Mouse (Mus musculus) CH12.LX (cell line): ENCODE results near the gene Pigl. TPM values are rescaled to one million over a fixed set of nuclear protein-coding genes. Genes with fewer than 3 reads are reported as not detected.

Experiments
- DNase-seq: peaks from one replicate; pipeline ENCODE4 v3.0.0-alpha.2; 2013; ENCODE audit errors: extremely low read depth
- H3K27ac ChIP-seq: 2 replicates; pipeline ENCODE4 v1.5.1; 2012; ENCODE audit warnings: low read depth, mild to moderate bottlenecking, control low read depth, moderate library complexity; ENCODE audit not compliant: insufficient read depth
- H3K27me3 ChIP-seq: replicated peaks from 2 replicates; pipeline ENCODE3; 2012; ENCODE audit warnings: inconsistent platforms
- H3K36me3 ChIP-seq, 2 experiments: replicated peaks in 1 of 2; 2 replicates each; pipeline versions ENCODE3 to v1.6.1; 2012; ENCODE audit warnings: inconsistent platforms in 1 of 2, low read length in 1 of 2, mild to moderate bottlenecking in 1 of 2, mixed read lengths in 1 of 2, moderate library complexity in 1 of 2; ENCODE audit not compliant: control insufficient read depth in 1 of 2, insufficient read depth in 1 of 2
- H3K4me1 ChIP-seq, 2 experiments: 2 replicates each; pipeline ENCODE4 v1.6.1; 2012; ENCODE audit warnings: inconsistent platforms in 1 of 2, moderate library complexity in 1 of 2; ENCODE audit not compliant: insufficient read depth in 2 of 2, control insufficient read depth in 1 of 2
- H3K4me2 ChIP-seq: 2 replicates; pipeline ENCODE4 v1.6.1; 2012; ENCODE audit warnings: low read depth, mild to moderate bottlenecking, control low read depth; ENCODE audit not compliant: poor library complexity, insufficient read depth, severe bottlenecking
- H3K4me3 ChIP-seq, 3 experiments: fragments of 150-350 bp in 1 of 3; sonication (generic) in 1 of 3; replicated peaks in 1 of 3; 2 replicates each; pipeline versions ENCODE3 to v1.5.1; 2011 to 2012; ENCODE audit warnings: low read depth in 2 of 3, low read length in 2 of 3, mild to moderate bottlenecking in 2 of 3, moderate library complexity in 2 of 3, control low read depth in 1 of 3, improper control_type of control experiment in 1 of 3, inconsistent platforms in 1 of 3, mixed read lengths in 1 of 3; ENCODE audit not compliant: poor library complexity in 1 of 3
- H3K79me2 ChIP-seq: replicated peaks from 2 replicates; pipeline ENCODE4 v1.6.1; 2012; ENCODE audit warnings: mild to moderate bottlenecking, moderate library complexity; ENCODE audit not compliant: control insufficient read depth, poor library complexity, insufficient read depth, severe bottlenecking; ENCODE audit errors: extremely low read depth
- H3K9ac ChIP-seq: 2 replicates; pipeline ENCODE4 v1.6.1; 2012; ENCODE audit warnings: low read depth, mild to moderate bottlenecking, control low read depth, moderate library complexity; ENCODE audit not compliant: insufficient read depth
- H3K9me3 ChIP-seq: replicated peaks from 2 replicates; pipeline ENCODE3; 2012; ENCODE audit warnings: low read length, inconsistent platforms, mixed read lengths
- BHLHE40 ChIP-seq: IDR thresholded peaks from 2 replicates; pipeline ENCODE4 v1.6.1; 2011; ENCODE audit warnings: mild to moderate bottlenecking, low read depth, low read length, improper control_type of control experiment
- CHD1 ChIP-seq: IDR thresholded peaks from 2 replicates; pipeline ENCODE4 v1.6.1; 2012; ENCODE audit warnings: low read depth, low read length, improper control_type of control experiment, inconsistent platforms
- CHD2 ChIP-seq: IDR thresholded peaks from 2 replicates; pipeline ENCODE4 v1.6.1; 2011; ENCODE audit warnings: low read length, improper control_type of control experiment
- ELF1 ChIP-seq: IDR thresholded peaks from 2 replicates; pipeline ENCODE4 v1.6.1; 2014; ENCODE audit warnings: low read depth, mild to moderate bottlenecking, inconsistent platforms, low read length, improper control_type of control experiment
- EP300 ChIP-seq: IDR thresholded peaks from 2 replicates; pipeline ENCODE4 v1.6.1; 2011; ENCODE audit warnings: low read length, improper control_type of control experiment
- ETS1 ChIP-seq: conservative IDR thresholded peaks from 2 replicates; pipeline ENCODE4 v1.6.1; 2012; ENCODE audit warnings: low read depth, mild to moderate bottlenecking, inconsistent platforms, low read length, improper control_type of control experiment, moderate library complexity
- GABPA ChIP-seq: IDR thresholded peaks from 2 replicates; pipeline ENCODE4 v1.6.1; 2012; ENCODE audit warnings: low read depth, low read length, improper control_type of control experiment, inconsistent platforms; ENCODE audit not compliant: insufficient replicate concordance
- IRF4 ChIP-seq: IDR thresholded peaks from 2 replicates; pipeline ENCODE4 v1.6.1; 2014; ENCODE audit warnings: low read depth, mild to moderate bottlenecking, inconsistent platforms, low read length, improper control_type of control experiment
- JUN ChIP-seq: IDR thresholded peaks from 2 replicates; pipeline ENCODE4 v1.6.1; 2011; ENCODE audit warnings: low read depth, mild to moderate bottlenecking, low read length, improper control_type of control experiment, moderate library complexity; ENCODE audit not compliant: insufficient read depth
- MAX ChIP-seq: IDR thresholded peaks from 2 replicates; pipeline ENCODE4 v1.6.1; 2011; ENCODE audit warnings: low read length, improper control_type of control experiment
- MAZ ChIP-seq: IDR thresholded peaks from 2 replicates; pipeline ENCODE4 v1.6.1; 2012; ENCODE audit warnings: low read depth, mild to moderate bottlenecking, inconsistent platforms, low read length, improper control_type of control experiment, moderate library complexity
- MEF2A ChIP-seq: IDR thresholded peaks from 2 replicates; pipeline ENCODE4 v1.6.1; 2014; ENCODE audit warnings: low read depth, mild to moderate bottlenecking, inconsistent platforms, low read length, improper control_type of control experiment, borderline replicate concordance
- MYC ChIP-seq: IDR thresholded peaks from 2 replicates; pipeline ENCODE4 v1.6.1; 2011; ENCODE audit warnings: low read depth, mild to moderate bottlenecking, improper control_type of control experiment, low read length
- PAX5 ChIP-seq: IDR thresholded peaks from 2 replicates; pipeline ENCODE4 v1.6.1; 2012; ENCODE audit warnings: low read length, inconsistent platforms, mixed read lengths
- POLR2AphosphoS2 ChIP-seq: IDR thresholded peaks from 2 replicates; pipeline ENCODE4 v1.6.1; 2011; ENCODE audit warnings: low read depth, low read length, improper control_type of control experiment
- RAD21 ChIP-seq: IDR thresholded peaks from 2 replicates; pipeline ENCODE4 v1.6.1; 2011; ENCODE audit warnings: low read depth, mild to moderate bottlenecking, low read length, improper control_type of control experiment, moderate library complexity
- RCOR1 ChIP-seq: conservative IDR thresholded peaks from 2 replicates; pipeline ENCODE4 v1.6.1; 2012; ENCODE audit warnings: low read depth, mild to moderate bottlenecking, inconsistent platforms, low read length, improper control_type of control experiment
- SIN3A ChIP-seq: IDR thresholded peaks from 2 replicates; pipeline ENCODE4 v1.6.1; 2012; ENCODE audit warnings: low read length, improper control_type of control experiment, inconsistent platforms
- TBP ChIP-seq: conservative IDR thresholded peaks from 2 replicates; pipeline ENCODE4 v1.6.1; 2011; ENCODE audit warnings: low read depth, low read length, improper control_type of control experiment
- UBTF ChIP-seq: IDR thresholded peaks from 2 replicates; pipeline ENCODE4 v1.6.1; 2012; ENCODE audit warnings: low read depth, mild to moderate bottlenecking, inconsistent platforms, low read length, improper control_type of control experiment, moderate library complexity
- USF1 ChIP-seq: IDR thresholded peaks from 2 replicates; pipeline ENCODE4 v1.6.1; 2014; ENCODE audit warnings: low read depth, mild to moderate bottlenecking, inconsistent platforms, low read length, improper control_type of control experiment
- ZC3H11A ChIP-seq: IDR thresholded peaks from 2 replicates; pipeline ENCODE4 v1.6.1; 2012; ENCODE audit warnings: low read depth, mild to moderate bottlenecking, inconsistent platforms, low read length, improper control_type of control experiment
- ZMIZ1 ChIP-seq: IDR thresholded peaks from 2 replicates; pipeline ENCODE4 v1.6.1; 2012; ENCODE audit warnings: low read depth, mild to moderate bottlenecking, inconsistent platforms, low read length, improper control_type of control experiment
- ZNF384 ChIP-seq: IDR thresholded peaks from 2 replicates; pipeline ENCODE4 v1.6.1; 2012; ENCODE audit warnings: low read depth, low read length, improper control_type of control experiment, inconsistent platforms
- dilution Hi-C: fragments of 300-500 bp; cut with MboI; formaldehyde crosslinking; loops from 2 replicates; pipeline ENCODE4 v1.14.3; 2020; ENCODE audit warnings: low sequenced_read_pairs; ENCODE audit not compliant: extremely low pct_unique_long_range_greater_than_20kb, extremely low pct_ligation_motif_present
- in situ Hi-C: fragments of 300-500 bp; cut with MboI; formaldehyde crosslinking; loops from 3 replicates; pipeline ENCODE4 v1.14.3; 2019; ENCODE audit warnings: low sequenced_read_pairs, low pct_ligation_motif_present, low pct_unique_long_range_greater_than_20kb, mixed read lengths
- polyA plus RNA-seq: library from polyadenylated mRNA; unstranded; fragments of >175 nt; gene quantifications from 2 replicates; pipeline ENCODE4 v1.2.1, GENCODE M21; 2012; ENCODE audit warnings: low read depth; ENCODE audit not compliant: insufficient read length
- total RNA-seq, 2 experiments: library from RNA; depleted of rRNA; stranded (reverse); fragments of 300-350 nt in 1 of 2; fragments of >200 nt in 1 of 2; gene quantifications; 2 replicates each; pipeline ENCODE4 v1.2.3; 2012 to 2014

Gene Pigl
- total and polyA plus RNA-seq, 3 experiments, result 4.4 to 9.1 (median 5.6) TPM

- in situ Hi-C loops (no loop called here), dilution Hi-C loops (no loop called here)
- DNase-seq, result no peak
- no peaks in the 10 kb centered on the region for H3K27me3 ChIP-seq
- no peaks in the 10 kb centered on the region for H3K9me3 ChIP-seq
- peaks cover 2 to 25% of the 10 kb centered on the region in 2 experiments for H3K36me3 ChIP-seq
- peaks cover 0 to 37% of the 10 kb centered on the region in 2 experiments; a peak in 3 of 4 replicates for H3K4me1 ChIP-seq
- H3K4me3 ChIP-seq, result no peak overlapping the region
- peak overlapping the region; percentile 96; the same call in 1 of the 2 replicates for H3K9ac ChIP-seq
- peak overlapping the region; percentile 95; the same call in 1 of the 2 replicates for H3K4me2 ChIP-seq
- TF ChIP-seq CHD1 (no peak), RCOR1 (no peak), ZC3H11A (no peak), IRF4 (no peak), ELF1 (no peak), UBTF (no peak), SIN3A (no peak), ZNF384 (no peak), CHD2 (no peak), MEF2A (no peak), ZMIZ1 (no peak), JUN (no peak), MAZ (no peak), POLR2AphosphoS2 (no peak)
- no peak overlapping the region for H3K27ac ChIP-seq
- peaks cover 66% of the 10 kb centered on the region for H3K79me2 ChIP-seq
These were observed 3.1 kb upstream of the Pigl start for GRCm38 (mm10) chr11:62455193-62455592.

GRCm38 (mm10) chr11:62456021-62456482 lies 2.2 kb upstream of the Pigl start:
- in situ Hi-C loops (no loop called here), dilution Hi-C loops (no loop called here)
- H3K9me3 ChIP-seq, result no peaks in the 10 kb centered on the region
- peaks cover 0 to 34% of the 10 kb centered on the region in 2 experiments; a peak in 3 of 4 replicates for H3K4me1 ChIP-seq
- TF ChIP-seq USF1 (no peak), MAX (no peak), BHLHE40 (no peak), RAD21 (no peak), MYC (no peak), POLR2AphosphoS2 (no peak), CHD1 (peak; percentile 86), PAX5 (no peak), GABPA (no peak), UBTF (no peak), TBP (no peak), ETS1 (no peak), MEF2A (no peak), IRF4 (no peak), ZMIZ1 (no peak), JUN (no peak), EP300 (0 out of 2 replicates have a peak, but pooled peaks have one; percentile 11)
- peaks cover 0 to 17% of the 10 kb centered on the region in 2 experiments for H3K36me3 ChIP-seq
- no peak for DNase-seq
- peak overlapping the region; percentile 95 for H3K4me2 ChIP-seq
- H3K79me2 ChIP-seq, result peaks cover 58% of the 10 kb centered on the region
- H3K9ac ChIP-seq, result peak overlapping the region; percentile 96
- H3K4me3 ChIP-seq, result peak overlapping the region; percentile 82 to 98 (median 83)
- H3K27ac ChIP-seq, result no peak overlapping the region
- no peaks in the 10 kb centered on the region for H3K27me3 ChIP-seq
